Mouse (Mus musculus) limb, embryonic 11.5 days (tissue): ENCODE results near the gene Gper1. TPM values are rescaled to one million over a fixed set of nuclear protein-coding genes. Genes with fewer than 3 reads are reported as not detected.

Experiments used
- ATAC-seq: fragments of 200-750 bp; cut with Nextera tagmentation; 2 replicates; pipeline ENCODE4 v1.8.0; 2017; ENCODE audit warnings: low read depth; ENCODE audit not compliant: insufficient number of reproducible peaks, low FRiP score, low TSS enrichment
- DNase-seq: peaks from one replicate; pipeline ENCODE4 v3.0.0-alpha.2; 2015; ENCODE audit warnings: low spot score
- H3K27ac ChIP-seq: fragments of 300-500 bp; sonication (generic); replicated peaks from 2 replicates; pipeline ENCODE4 v1.5.1; 2014; ENCODE audit warnings: low read depth, mild to moderate bottlenecking, low read length
- H3K27me3 ChIP-seq: fragments of 300-500 bp; sonication (generic); 2 replicates; pipeline ENCODE4 v1.6.1; 2014; ENCODE audit warnings: mild to moderate bottlenecking, low read length, mixed read lengths; ENCODE audit not compliant: control insufficient read depth, insufficient read depth
- H3K36me3 ChIP-seq: fragments of 300-500 bp; sonication (generic); 2 replicates; pipeline ENCODE4 v1.6.1; 2014; ENCODE audit warnings: mild to moderate bottlenecking, low read length, moderate library complexity, mixed read lengths; ENCODE audit not compliant: control insufficient read depth, insufficient read depth
- H3K4me1 ChIP-seq: fragments of 300-500 bp; sonication (generic); 2 replicates; pipeline ENCODE4 v1.6.1; 2014; ENCODE audit warnings: low read length, mixed read lengths; ENCODE audit not compliant: control insufficient read depth, insufficient read depth
- H3K4me2 ChIP-seq: fragments of 300-500 bp; sonication (generic); 2 replicates; pipeline ENCODE4 v1.6.1; 2014; ENCODE audit warnings: low read depth, mild to moderate bottlenecking, moderate library complexity; ENCODE audit not compliant: severe bottlenecking
- H3K4me3 ChIP-seq: fragments of 300-500 bp; sonication (generic); 2 replicates; pipeline ENCODE4 v1.5.1; 2014; ENCODE audit warnings: low read depth, low read length
- H3K9ac ChIP-seq: fragments of 300-500 bp; sonication (generic); 2 replicates; pipeline ENCODE4 v1.6.1; 2014; ENCODE audit warnings: mild to moderate bottlenecking, low read length
- H3K9me3 ChIP-seq: fragments of 300-500 bp; sonication (generic); 2 replicates; pipeline ENCODE4 v1.6.1; 2016; ENCODE audit warnings: low read length; ENCODE audit not compliant: control insufficient read depth
- WGBS: fragments of 180-500 bp; shearing (Covaris S2); extraction: QIAGEN DNeasy Blood & Tissue Kit; methylation state at CpG from one replicate; pipeline ENCODE4 v1.1.7; 2014; 5-methylcytosine and 5-hydroxymethylcytosine counted together
- polyA plus RNA-seq: library from polyadenylated mRNA; unstranded; fragments of >200 nt; fragmentation: Nextera tagmentation; extraction: Ambion mirVana; gene quantifications from 2 replicates; pipeline ENCODE4 v1.2.1, GENCODE M21; 2014

Gene Gper1
- polyA plus RNA-seq, 1 experiment from 2014 or later, result 0.80 TPM

GRCm38 (mm10) chr5:139427989-139428388, 5.0 kb downstream of the Gper1 start:
- ATAC-seq (no peak), DNase-seq (no peak)
- H3K9me3 ChIP-seq, result no peaks in the 10 kb centered on the region
- H3K9ac ChIP-seq, result no peak overlapping the region
- WGBS, result 89% methylated on average over 9 of the region's 9 CpGs
- no peak overlapping the region for H3K4me2 ChIP-seq
- H3K36me3 ChIP-seq, result no peaks in the 10 kb centered on the region
- H3K27ac ChIP-seq, result no peak overlapping the region
- no peak overlapping the region for H3K4me3 ChIP-seq
- no peaks in the 10 kb centered on the region for H3K27me3 ChIP-seq
- peaks cover 3% of the 10 kb centered on the region for H3K4me1 ChIP-seq

DNA sequence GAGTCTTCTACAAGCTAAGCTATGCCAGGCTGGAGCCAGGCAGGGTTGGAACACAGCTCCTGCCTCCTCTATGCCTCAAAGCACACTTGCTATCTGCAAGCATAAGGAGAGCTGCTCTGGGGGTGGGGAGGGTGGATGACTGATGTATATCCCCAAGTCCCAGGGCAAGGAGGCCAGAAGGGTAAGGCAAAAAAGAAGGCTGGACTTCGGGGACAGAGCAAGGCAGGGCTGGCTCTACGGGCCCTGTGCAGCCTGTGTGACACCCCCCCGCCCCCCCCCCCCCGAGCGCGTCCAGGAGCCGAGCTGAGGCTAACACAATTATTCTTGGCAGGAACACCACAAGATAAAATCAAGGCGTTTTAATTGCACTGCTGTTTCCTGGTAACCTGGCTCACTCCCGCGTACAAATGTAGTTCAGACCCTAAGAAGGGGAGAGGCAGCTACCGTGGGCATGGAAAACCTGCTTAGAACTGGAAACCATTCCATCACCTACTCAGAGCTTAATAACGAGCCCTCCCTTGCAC, 6.9 kb downstream of the Gper1 start:
- H3K36me3 ChIP-seq, result no peaks in the 10 kb centered on the region
- H3K4me3 ChIP-seq, result no peak overlapping the region
- H3K9ac ChIP-seq, result no peak overlapping the region
- WGBS, result 32% methylated on average over 10 of the region's 12 CpGs
- no peak overlapping the region for H3K27ac ChIP-seq
- no peaks in the 10 kb centered on the region; the same call in 1 of the 2 replicates for H3K4me1 ChIP-seq
- no peaks in the 10 kb centered on the region for H3K27me3 ChIP-seq
- H3K9me3 ChIP-seq, result no peaks in the 10 kb centered on the region
- no peak for ATAC-seq
- DNase-seq, result no peak
- H3K4me2 ChIP-seq, result no peak overlapping the region

- whole genome bisulfite sequencing, result 67% methylated on average over 6 of the region's 6 CpGs
- no peak overlapping the region for H3K9ac ChIP-seq
Measured at GRCm38 (mm10) chr5:139432333-139432732, 9.4 kb downstream of the Gper1 start.

GRCm38 (mm10) chr5:139432747-139433508, 10.0 kb downstream of the Gper1 start:
- Histone ChIP-seq H3K9ac (no peak overlapping the region), H3K4me2 (no peak overlapping the region), H3K4me1 (no peaks in the 10 kb centered on the region; the same call in 1 of the 2 replicates), H3K36me3 (no peaks in the 10 kb centered on the region), H3K9me3 (no peaks in the 10 kb centered on the region), H3K27me3 (no peaks in the 10 kb centered on the region), H3K27ac (no peak overlapping the region), H3K4me3 (no peak overlapping the region)
- DNase-seq, result no peak
- 65% methylated on average over 7 of the region's 7 CpGs for WGBS
- no peak for ATAC-seq

More at GRCm38 (mm10) chr5:139432333-139432732, 9.4 kb downstream of the Gper1 start:
- ATAC-seq, result no peak
- H3K36me3 ChIP-seq, result no peaks in the 10 kb centered on the region
- no peaks in the 10 kb centered on the region for H3K27me3 ChIP-seq
- no peak overlapping the region for H3K4me3 ChIP-seq
- H3K4me1 ChIP-seq, result no peaks in the 10 kb centered on the region; the same call in 1 of the 2 replicates
- DNase-seq, result no peak
- H3K9me3 ChIP-seq, result no peaks in the 10 kb centered on the region
- no peak overlapping the region for H3K27ac ChIP-seq
- no peak overlapping the region for H3K4me2 ChIP-seq

GRCm38 (mm10) chr5:139433842-139434568, 11.1 kb downstream of the Gper1 start:
- Histone ChIP-seq H3K27ac (no peak overlapping the region), H3K4me1 (no peaks in the 10 kb centered on the region; the same call in 1 of the 2 replicates)
- 89% methylated on average over 9 of the region's 9 CpGs for WGBS

GRCm38 (mm10) chr5:139434940-139435339, 12.0 kb downstream of the Gper1 start:
- no peaks in the 10 kb centered on the region for H3K36me3 ChIP-seq
- H3K27ac ChIP-seq, result no peak overlapping the region
- no peak overlapping the region for H3K4me3 ChIP-seq
- H3K4me1 ChIP-seq, result no peaks in the 10 kb centered on the region
- ATAC-seq (no peak), DNase-seq (no peak)
- no peaks in the 10 kb centered on the region for H3K9me3 ChIP-seq
- no peak overlapping the region for H3K9ac ChIP-seq
- WGBS, result 73% methylated on average over 8 of the region's 8 CpGs
- H3K4me2 ChIP-seq, result no peak overlapping the region
- H3K27me3 ChIP-seq, result no peaks in the 10 kb centered on the region

More at GRCm38 (mm10) chr5:139433842-139434568, 11.1 kb downstream of the Gper1 start:
- Histone ChIP-seq H3K4me3 (no peak overlapping the region), H3K9ac (no peak overlapping the region), H3K27me3 (no peaks in the 10 kb centered on the region), H3K4me2 (no peak overlapping the region), H3K9me3 (no peaks in the 10 kb centered on the region), H3K36me3 (no peaks in the 10 kb centered on the region)
- DNase-seq, result no peak
- ATAC-seq, result no peak

DNA sequence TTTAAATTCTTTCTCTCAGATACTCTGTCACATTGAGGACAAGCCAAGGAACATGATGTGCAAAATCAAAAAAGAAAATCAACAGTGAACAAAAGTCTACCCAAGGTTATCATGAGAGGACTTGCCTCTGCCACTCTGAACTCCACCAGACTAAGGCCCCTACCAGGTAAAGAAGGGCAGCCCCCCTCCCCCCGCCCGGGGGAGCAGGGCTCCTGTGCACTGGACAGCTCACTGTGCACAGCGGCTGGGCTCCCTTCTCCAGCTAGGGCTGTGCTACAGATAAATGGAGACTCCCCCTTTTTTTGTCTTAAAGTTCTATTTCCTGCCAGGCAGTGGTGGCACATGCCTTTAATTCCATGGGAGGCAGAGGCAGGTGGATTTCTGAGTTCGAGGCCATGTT, 14.8 kb downstream of the Gper1 start:
- no peak overlapping the region for H3K4me2 ChIP-seq
- H3K36me3 ChIP-seq, result no peaks in the 10 kb centered on the region
- no peaks in the 10 kb centered on the region for H3K4me1 ChIP-seq
- H3K27ac ChIP-seq, result no peak overlapping the region
- no peak for DNase-seq
- no peak overlapping the region for H3K9ac ChIP-seq
- no peak overlapping the region for H3K4me3 ChIP-seq
- H3K9me3 ChIP-seq, result no peaks in the 10 kb centered on the region
- H3K27me3 ChIP-seq, result no peaks in the 10 kb centered on the region
- 87% methylated on average over 4 of the region's 4 CpGs for WGBS
- ATAC-seq, result no peak

GRCm38 (mm10) chr5:139438440-139438839, 15.5 kb downstream of the Gper1 start:
- H3K36me3 ChIP-seq, result no peaks in the 10 kb centered on the region
- H3K4me3 ChIP-seq, result no peak overlapping the region
- 92% methylated on average over 12 of the region's 12 CpGs for WGBS
- no peak overlapping the region for H3K27ac ChIP-seq
- H3K4me2 ChIP-seq, result no peak overlapping the region
- ATAC-seq (no peak), DNase-seq (no peak)
- H3K4me1 ChIP-seq, result no peaks in the 10 kb centered on the region
- H3K9me3 ChIP-seq, result no peaks in the 10 kb centered on the region
- H3K27me3 ChIP-seq, result no peaks in the 10 kb centered on the region
- no peak overlapping the region for H3K9ac ChIP-seq
